Mouse (Mus musculus) liver, embryonic 11.5 days (tissue): ENCODE measurements around the gene Zfp536. TPM values are rescaled to one million over a fixed set of nuclear protein-coding genes. Genes with fewer than 3 reads are reported as not detected.

Experiments
- ATAC-seq: fragments of 200-750 bp; cut with Nextera tagmentation; replicated peaks from 2 replicates; pipeline ENCODE4 v1.8.0; 2017; ENCODE audit warnings: moderate number of reproducible peaks, mild to moderate bottlenecking, moderate TSS enrichment, moderate library complexity; ENCODE audit not compliant: low FRiP score
- DNase-seq: peaks from one replicate; pipeline ENCODE4 v3.0.0-alpha.2; 2017; ENCODE audit warnings: low spot score
- H3K27ac ChIP-seq: fragments of 300-500 bp; sonication (generic); 2 replicates; pipeline ENCODE4 v1.5.1; 2014; ENCODE audit warnings: mild to moderate bottlenecking, low read depth, low read length, control low read depth
- H3K27me3 ChIP-seq: fragments of 300-500 bp; sonication (generic); replicated peaks from 2 replicates; pipeline ENCODE4 v1.6.1; 2014; ENCODE audit warnings: low read length, mixed read lengths; ENCODE audit not compliant: control insufficient read depth, insufficient read depth
- H3K36me3 ChIP-seq: fragments of 300-500 bp; sonication (generic); 2 replicates; pipeline ENCODE4 v1.6.1; 2014; ENCODE audit warnings: mild to moderate bottlenecking, low read length, moderate library complexity, mixed read lengths; ENCODE audit not compliant: control insufficient read depth, insufficient read depth
- H3K4me1 ChIP-seq: fragments of 300-500 bp; sonication (generic); replicated peaks from 2 replicates; pipeline ENCODE4 v1.6.1; 2014; ENCODE audit warnings: low read length, mixed read lengths; ENCODE audit not compliant: control insufficient read depth, insufficient read depth
- H3K4me2 ChIP-seq: fragments of 300-500 bp; sonication (generic); 2 replicates; pipeline ENCODE4 v1.6.1; 2014; ENCODE audit warnings: mild to moderate bottlenecking, control low read depth, moderate library complexity
- H3K4me3 ChIP-seq: fragments of 300-500 bp; sonication (generic); 2 replicates; pipeline ENCODE4 v1.5.1; 2014; ENCODE audit warnings: low read depth, low read length, control low read depth
- H3K9ac ChIP-seq: fragments of 300-500 bp; sonication (generic); 2 replicates; pipeline ENCODE4 v1.6.1; 2014; ENCODE audit warnings: low read depth, low read length, control low read depth
- H3K9me3 ChIP-seq: fragments of 300-500 bp; sonication (generic); 2 replicates; pipeline ENCODE4 v1.6.1; 2016; ENCODE audit warnings: low read length, inconsistent platforms, mixed read lengths; ENCODE audit not compliant: control insufficient read depth
- WGBS: fragments of 180-500 bp; shearing (Covaris S2); extraction: QIAGEN DNeasy Blood & Tissue Kit; methylation state at CpG from one replicate; pipeline ENCODE4 v1.1.7; 2014; 5-methylcytosine and 5-hydroxymethylcytosine counted together
- polyA plus RNA-seq: library from polyadenylated mRNA; unstranded; fragments of >200 nt; fragmentation: Nextera tagmentation; extraction: Ambion mirVana; gene quantifications from 2 replicates; pipeline ENCODE4 v1.2.1, GENCODE M21; 2014

Zfp536 gene
- polyA plus RNA-seq, 1 experiment from 2014 or later: 0.86 TPM

DNA sequence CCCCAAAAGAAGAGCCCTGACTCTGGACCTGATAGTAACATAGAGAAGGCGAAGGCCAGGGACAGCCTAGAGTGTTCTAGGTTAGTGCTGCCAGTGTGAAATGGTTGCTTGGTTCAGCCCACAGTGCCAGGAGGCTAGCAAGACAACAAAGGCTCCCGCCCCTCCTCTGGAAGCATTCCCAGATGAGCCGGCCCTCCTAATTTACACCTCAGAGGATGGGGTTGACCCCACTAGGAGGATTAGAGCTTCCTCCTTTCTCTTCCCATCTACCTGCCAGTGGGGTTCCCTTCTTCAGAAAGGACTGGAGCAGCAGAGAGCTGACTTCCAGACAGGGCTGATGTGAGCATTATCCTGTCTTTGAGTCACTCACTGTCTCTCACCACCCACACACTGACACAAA lies 219.8 kb downstream of the Zfp536 start:
- Histone ChIP-seq H3K36me3 (no peaks in the 10 kb centered on the region), H3K9ac (no peak overlapping the region), H3K4me1 (no peaks in the 10 kb centered on the region), H3K4me3 (no peak overlapping the region), H3K27me3 (no peaks in the 10 kb centered on the region), H3K9me3 (no peaks in the 10 kb centered on the region), H3K27ac (no peak overlapping the region), H3K4me2 (no peak overlapping the region)
- no peak for ATAC-seq
- no peak for DNase-seq
- WGBS: 49% methylated on average over 3 of the region's 3 CpGs

GRCm38 (mm10) chr7:37552384-37552783 lies 221.1 kb downstream of the Zfp536 start:
- Histone ChIP-seq H3K9me3 (no peaks in the 10 kb centered on the region), H3K4me3 (no peak overlapping the region), H3K4me2 (no peak overlapping the region), H3K4me1 (no peaks in the 10 kb centered on the region), H3K36me3 (no peaks in the 10 kb centered on the region), H3K27me3 (no peaks in the 10 kb centered on the region), H3K9ac (no peak overlapping the region), H3K27ac (no peak overlapping the region)
- 63% methylated on average over 3 of the region's 3 CpGs for WGBS
- ATAC-seq (no peak), DNase-seq (no peak)

DNA sequence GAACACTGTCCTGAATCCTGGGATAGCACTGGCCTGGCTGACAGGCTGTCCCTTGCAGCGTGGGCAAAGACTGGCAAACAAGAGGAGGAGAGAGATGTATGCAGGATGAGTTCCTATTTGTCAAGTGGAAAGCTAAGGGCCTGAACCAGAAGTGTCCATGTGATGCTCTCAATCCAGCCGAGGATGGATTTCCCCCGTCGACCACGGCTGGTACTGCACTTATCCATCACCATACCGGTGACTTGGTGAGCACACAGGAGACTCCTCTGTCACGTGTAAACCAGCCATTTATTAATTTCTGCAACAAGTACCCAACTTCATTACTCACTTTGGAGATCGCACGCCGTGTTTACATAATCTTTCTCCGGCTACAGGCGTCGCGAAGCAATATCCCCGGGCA lies 224.6 kb downstream of the Zfp536 start:
- Histone ChIP-seq H3K36me3 (no peaks in the 10 kb centered on the region), H3K9me3 (no peaks in the 10 kb centered on the region), H3K4me3 (no peak overlapping the region), H3K4me2 (no peak overlapping the region), H3K27ac (no peak overlapping the region), H3K27me3 (no peaks in the 10 kb centered on the region), H3K9ac (no peak overlapping the region), H3K4me1 (no peaks in the 10 kb centered on the region)
- WGBS: 65% methylated on average over 15 of the region's 15 CpGs
- DNase-seq (no peak), ATAC-seq (no peak)

DNA sequence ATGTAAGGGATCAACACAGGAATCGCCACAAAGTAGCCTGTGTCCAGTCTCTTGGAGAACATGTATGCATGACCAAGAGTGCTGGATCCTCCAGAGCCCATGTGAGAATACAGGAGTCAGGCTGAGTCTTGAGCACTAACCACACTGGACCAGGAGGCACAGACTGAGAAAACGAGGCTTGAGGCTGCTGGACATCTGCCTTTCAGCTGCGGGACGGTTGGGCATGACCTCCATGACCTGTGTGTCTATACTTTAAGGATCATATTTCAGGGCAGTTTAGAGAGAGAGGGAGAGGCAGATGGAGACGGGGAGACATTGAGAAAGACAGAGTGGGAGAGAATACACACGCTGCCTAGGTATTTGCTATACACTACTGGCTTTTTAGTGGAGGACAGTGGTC lies 229.4 kb downstream of the Zfp536 start:
- Histone ChIP-seq H3K27ac (no peak overlapping the region), H3K9me3 (no peaks in the 10 kb centered on the region), H3K4me3 (no peak overlapping the region), H3K27me3 (no peaks in the 10 kb centered on the region), H3K4me2 (no peak overlapping the region), H3K36me3 (no peaks in the 10 kb centered on the region), H3K9ac (no peak overlapping the region), H3K4me1 (no peaks in the 10 kb centered on the region)
- no peak for ATAC-seq
- 37% methylated on average over 6 of the region's 6 CpGs for WGBS
- no peak for DNase-seq

DNA sequence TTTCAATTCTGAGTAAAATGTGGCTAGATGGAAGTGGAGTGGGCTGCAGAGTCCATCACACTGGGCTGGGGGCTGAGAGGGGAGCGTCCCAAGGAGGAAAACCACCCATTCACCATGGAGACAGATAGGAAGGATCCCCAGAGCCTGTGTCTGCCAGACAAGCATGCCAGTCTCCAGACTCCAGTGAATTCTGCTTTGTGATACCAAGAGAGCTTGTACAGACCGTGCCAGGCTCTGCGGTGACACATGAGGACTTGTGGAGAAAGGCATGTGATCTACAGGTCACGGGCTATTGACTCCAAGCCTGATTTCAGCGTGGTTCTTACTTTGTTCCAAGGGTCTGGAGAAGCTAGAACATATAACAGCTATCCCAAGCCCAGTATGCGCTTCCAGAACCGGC lies 230.5 kb downstream of the Zfp536 start:
- no peak overlapping the region for H3K9ac ChIP-seq
- H3K4me1 ChIP-seq: no peaks in the 10 kb centered on the region
- 75% methylated on average over 7 of the region's 7 CpGs for WGBS

GRCm38 (mm10) chr7:37531166-37531565 lies 242.3 kb downstream of the Zfp536 start:
- Histone ChIP-seq H3K9me3 (no peaks in the 10 kb centered on the region), H3K27me3 (no peaks in the 10 kb centered on the region), H3K9ac (no peak overlapping the region), H3K27ac (no peak overlapping the region), H3K36me3 (no peaks in the 10 kb centered on the region), H3K4me1 (no peaks in the 10 kb centered on the region), H3K4me2 (no peak overlapping the region), H3K4me3 (no peak overlapping the region)
- ATAC-seq (no peak), DNase-seq (no peak)
- WGBS: 88% methylated on average over 2 of the region's 2 CpGs

More for the DNA sequence above, 230.5 kb downstream of the Zfp536 start:
- Histone ChIP-seq H3K4me3 (no peak overlapping the region), H3K4me2 (no peak overlapping the region), H3K27me3 (no peaks in the 10 kb centered on the region), H3K27ac (no peak overlapping the region), H3K9me3 (no peaks in the 10 kb centered on the region), H3K36me3 (no peaks in the 10 kb centered on the region)
- DNase-seq (no peak), ATAC-seq (no peak)

- Histone ChIP-seq H3K9ac (no peak overlapping the region), H3K4me3 (no peak overlapping the region), H3K36me3 (no peaks in the 10 kb centered on the region), H3K27me3 (no peaks in the 10 kb centered on the region), H3K9me3 (no peaks in the 10 kb centered on the region), H3K27ac (no peak overlapping the region), H3K4me2 (no peak overlapping the region), H3K4me1 (no peaks in the 10 kb centered on the region)
- ATAC-seq: no peak
- 75% methylated on average over 9 of the region's 9 CpGs for WGBS
- DNase-seq: no peak
Measured at GRCm38 (mm10) chr7:37528311-37528710, 245.1 kb downstream of the Zfp536 start.

GRCm38 (mm10) chr7:37527890-37528289 lies 245.6 kb downstream of the Zfp536 start:
- no peaks in the 10 kb centered on the region for H3K27me3 ChIP-seq
- no peak overlapping the region for H3K4me3 ChIP-seq
- no peak for ATAC-seq
- H3K9ac ChIP-seq: no peak overlapping the region
- H3K27ac ChIP-seq: no peak overlapping the region
- H3K36me3 ChIP-seq: no peaks in the 10 kb centered on the region
- DNase-seq: no peak
- H3K4me1 ChIP-seq: no peaks in the 10 kb centered on the region
- 79% methylated on average over 2 of the region's 2 CpGs for WGBS
- no peaks in the 10 kb centered on the region for H3K9me3 ChIP-seq
- H3K4me2 ChIP-seq: no peak overlapping the region

GRCm38 (mm10) chr7:37521407-37521806 lies 252.0 kb downstream of the Zfp536 start:
- no peaks in the 10 kb centered on the region for H3K4me1 ChIP-seq
- H3K4me3 ChIP-seq: no peak overlapping the region
- DNase-seq (no peak), ATAC-seq (no peak)
- no peaks in the 10 kb centered on the region for H3K9me3 ChIP-seq
- no peak overlapping the region for H3K27ac ChIP-seq
- H3K9ac ChIP-seq: no peak overlapping the region
- H3K36me3 ChIP-seq: no peaks in the 10 kb centered on the region
- H3K4me2 ChIP-seq: no peak overlapping the region
- 45% methylated on average over 2 of the region's 2 CpGs for whole genome bisulfite sequencing
- H3K27me3 ChIP-seq: no peaks in the 10 kb centered on the region
